Mouse (Mus musculus) layer of hippocampus, postnatal 36 days (tissue): Measurements from ENCODE around the gene Best2. TPM values are rescaled to one million over a fixed set of nuclear protein-coding genes. Genes with fewer than 3 reads are reported as not detected.

Experiments
- DNase-seq, 2 experiments: peaks; one replicate each; pipeline ENCODE4 v3.0.0; 2022
- microRNA-seq, 2 experiments: library from miRNA; unstranded; fragments of <30 nt; microRNA quantifications; one replicate each; pipeline ENCODE4 v1.2.0; 2021
- total RNA-seq, 2 experiments: library from RNA; stranded (reverse); gene quantifications; 2 replicates each; pipeline ENCODE4 v1.2.3; 2021

Best2 gene
- total RNA-seq, 2 experiments from 2014 or later, result not detected

- no peak for DNase-seq
Observed at GRCm38 (mm10) chr8:84966603-84967002, 47.7 kb downstream of the Best2 start.

- peak; percentile 89 to 94 for DNase-seq
Observed at GRCm38 (mm10) chr8:84965731-84966291, 48.5 kb downstream of the Best2 start.

- no peak for DNase-seq
Observed at GRCm38 (mm10) chr8:84963952-84964351, 50.4 kb downstream of the Best2 start.

GRCm38 (mm10) chr8:84959811-84960210 is 54.5 kb downstream of the Best2 start:
- DNase-seq, result no peak

Small RNA genes within 50 kb of the gene (microRNA-seq; reads per million reads assigned to microRNA genes)
- gene Mir7070, result 2.1 to 3.3 reads per million in 2 experiments

Other genes with a start within 250 kb of the Best2 start
- 100 to 1,000 TPM; 387 to 434 TPM for gene Nfix, start 214.2 kb downstream of the Best2 start, total RNA-seq
- gene Dand5, start 191.7 kb downstream of the Best2 start, total RNA-seq, result 10 to 100 TPM in 1 of 2 experiments, 1 to 10 TPM in 1; 9.4 to 10.5 TPM
- 10 to 100 TPM; 23.2 to 25.7 TPM for gene Gadd45gip1, start 183.0 kb downstream of the Best2 start, total RNA-seq
- 10 to 100 TPM; 67.9 to 68.5 TPM for gene Rad23a, start 173.9 kb downstream of the Best2 start, total RNA-seq
- 100 to 1,000 TPM; 557 to 631 TPM for gene Calr, start 167.6 kb downstream of the Best2 start, total RNA-seq
- gene Farsa, start 157.5 kb downstream of the Best2 start, total RNA-seq, result 10 to 100 TPM; 51.2 to 52.7 TPM
- gene Syce2, start 142.4 kb downstream of the Best2 start, total RNA-seq, result 10 to 100 TPM; 16.1 to 19.7 TPM
- 10 to 100 TPM; 39.5 to 46.3 TPM for gene Gcdh, start 120.6 kb downstream of the Best2 start, total RNA-seq
- gene Klf1, start 112.6 kb downstream of the Best2 start, total RNA-seq, result under 1 TPM in 1 of 2 experiments, not detected in 1; 0.40 TPM
- gene Dnase2a, start 106.0 kb downstream of the Best2 start, total RNA-seq, result 1 to 10 TPM; 3.2 to 3.9 TPM
- gene Mast1, start 77.2 kb downstream of the Best2 start, total RNA-seq, result 10 to 100 TPM; 79.5 TPM
- 1 to 10 TPM in 1 of 2 experiments, under 1 TPM in 1; 0.77 to 1.0 TPM for gene Rtbdn, start 67.5 kb downstream of the Best2 start, total RNA-seq
- gene Gm49661, start 45.1 kb downstream of the Best2 start, total RNA-seq, result not detected
- 100 to 1,000 TPM; 338 to 356 TPM for gene Prdx2, start 44.9 kb downstream of the Best2 start, total RNA-seq
- 10 to 100 TPM; 35.3 to 36.8 TPM for gene Rnaseh2a, start 44.8 kb downstream of the Best2 start, total RNA-seq
- gene Junb, start 35.8 kb downstream of the Best2 start, total RNA-seq, result 10 to 100 TPM; 59.9 to 73.6 TPM
- gene Hook2, start 23.9 kb downstream of the Best2 start, total RNA-seq, result 1 to 10 TPM; 7.8 to 9.7 TPM
- gene Asna1, start 10.8 kb upstream of the Best2 start, total RNA-seq, result 100 to 1,000 TPM; 120 to 121 TPM
- gene Trir, start 12.3 kb upstream of the Best2 start, total RNA-seq, result 100 to 1,000 TPM; 133 to 136 TPM
- 100 to 1,000 TPM; 147 to 149 TPM for gene Tnpo2, start 22.4 kb upstream of the Best2 start, total RNA-seq
- gene Fbxw9, start 45.5 kb upstream of the Best2 start, total RNA-seq, result 10 to 100 TPM; 22.8 to 24.1 TPM
- not detected for gene Gm5741, start 53.5 kb upstream of the Best2 start, total RNA-seq
- 10 to 100 TPM; 52.1 to 60.6 TPM for gene Dhps, start 57.2 kb upstream of the Best2 start, total RNA-seq
- 10 to 100 TPM; 55.0 to 65.7 TPM for gene Wdr83os, start 66.2 kb upstream of the Best2 start, total RNA-seq
- 10 to 100 TPM; 26.1 to 28.4 TPM for gene Wdr83, start 66.8 kb upstream of the Best2 start, total RNA-seq
- 10 to 100 TPM; 30.5 to 36.8 TPM for gene Man2b1, start 68.7 kb upstream of the Best2 start, total RNA-seq
- gene Zfp791, start 108.6 kb upstream of the Best2 start, total RNA-seq, result 1 to 10 TPM; 6.8 to 8.0 TPM
- gene Cks1brt, start 137.4 kb upstream of the Best2 start, total RNA-seq, result not detected
- gene Olfr371, start 211.5 kb upstream of the Best2 start, total RNA-seq, result not detected